Mouse (Mus musculus) CD4-positive helper T cell, adult 2 months (primary cell): ENCODE data around the gene Unc45a.

ENCODE experiments used
- DNase-seq: peaks from one replicate; pipeline ENCODE4 v3.0.0-alpha.2; 2012; ENCODE audit warnings: low read depth, missing footprints, low spot score

The Unc45a gene

GRCm38 (mm10) chr7:80368009-80368408, 27.2 kb upstream of the Unc45a start:
- DNase-seq = no peak

- no peak for DNase-seq
Measured at GRCm38 (mm10) chr7:80367232-80367631, 26.4 kb upstream of the Unc45a start.

DNA sequence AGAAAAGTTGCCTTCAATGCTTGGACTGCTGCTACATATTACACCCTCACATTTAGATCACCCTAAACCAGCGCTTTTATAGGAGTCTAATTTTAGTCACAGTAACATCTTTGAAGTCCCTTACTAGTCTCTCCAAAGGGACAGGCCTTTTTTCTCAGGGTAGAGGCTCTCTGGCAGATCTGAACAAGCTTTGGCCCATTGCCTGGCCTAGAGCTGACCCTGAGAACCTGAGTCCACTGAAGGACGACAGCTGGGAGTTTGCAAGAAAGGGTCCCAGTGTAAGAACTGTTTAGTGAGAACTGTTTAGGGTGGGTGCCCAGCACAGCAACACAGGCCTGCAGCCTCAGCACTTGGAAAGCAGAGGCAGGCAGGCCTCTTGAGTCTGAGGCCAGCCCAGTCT, 25.0 kb upstream of the Unc45a start:
- no peak for DNase-seq

GRCm38 (mm10) chr7:80360435-80360834, 19.6 kb upstream of the Unc45a start:
- no peak for DNase-seq

GRCm38 (mm10) chr7:80358039-80358438, 17.2 kb upstream of the Unc45a start:
- DNase-seq = no peak

DNA sequence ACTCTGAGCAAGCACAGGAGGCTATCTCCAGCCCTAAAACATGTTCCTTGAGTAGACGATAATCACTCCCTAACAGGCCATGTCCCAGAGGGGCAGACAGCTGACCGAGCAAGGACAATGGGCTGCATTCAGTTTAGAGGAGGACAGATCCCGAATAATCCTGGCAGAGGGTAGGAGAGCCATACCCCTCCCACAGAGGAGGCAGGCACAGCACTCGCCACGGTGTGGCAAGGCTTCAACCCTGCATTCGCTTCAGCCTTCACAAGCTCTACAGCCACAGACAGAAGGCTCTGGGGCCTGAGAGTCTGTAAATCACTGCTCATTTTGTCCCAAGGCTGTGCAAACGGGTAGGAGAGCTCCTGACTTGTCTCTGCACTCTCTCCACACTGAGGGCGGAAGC, 16.4 kb upstream of the Unc45a start:
- no peak for DNase-seq

DNA sequence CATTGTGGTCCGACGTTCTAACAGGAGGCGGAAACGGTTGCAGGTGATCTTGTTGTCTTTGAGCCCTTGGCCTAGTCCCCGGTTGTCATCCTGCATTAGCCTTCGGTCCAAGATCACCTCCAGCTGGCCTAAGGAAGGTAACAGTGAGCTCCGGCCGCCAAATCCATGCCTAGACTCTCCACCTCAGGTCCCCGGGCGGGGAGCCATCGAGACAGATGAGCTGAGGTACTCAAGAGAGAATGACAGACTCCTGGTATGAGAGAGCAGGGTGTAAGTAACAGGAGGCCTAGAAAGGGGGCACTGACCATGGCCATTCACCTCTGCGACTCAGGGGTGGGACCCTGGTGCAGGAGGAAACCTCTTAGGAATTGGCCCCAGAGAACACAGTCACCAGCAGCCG, 15.5 kb upstream of the Unc45a start:
- DNase-seq = no peak

DNA sequence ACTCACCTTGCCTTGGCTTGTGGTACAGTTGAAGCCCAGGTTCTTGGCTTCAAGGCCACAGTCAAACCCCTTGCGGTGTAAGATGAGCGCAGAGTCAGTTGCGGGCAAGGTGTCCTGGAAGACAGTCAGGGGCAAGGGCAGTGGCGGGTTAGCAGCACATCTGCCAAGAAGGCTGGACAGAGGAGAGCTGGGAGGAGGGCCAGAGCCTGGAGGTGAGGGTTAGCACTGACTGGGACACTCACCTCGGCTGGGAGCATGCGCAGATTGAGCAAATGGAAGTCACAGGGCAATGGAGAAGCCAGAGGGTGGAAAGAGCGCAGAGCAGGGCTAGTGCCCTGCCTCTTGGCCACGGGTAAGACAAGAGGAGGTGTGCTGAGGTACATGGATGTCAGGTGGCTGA, 12.1 kb upstream of the Unc45a start:
- DNase-seq = no peak

GRCm38 (mm10) chr7:80350808-80351207, 10.0 kb upstream of the Unc45a start:
- DNase-seq = no peak

DNA sequence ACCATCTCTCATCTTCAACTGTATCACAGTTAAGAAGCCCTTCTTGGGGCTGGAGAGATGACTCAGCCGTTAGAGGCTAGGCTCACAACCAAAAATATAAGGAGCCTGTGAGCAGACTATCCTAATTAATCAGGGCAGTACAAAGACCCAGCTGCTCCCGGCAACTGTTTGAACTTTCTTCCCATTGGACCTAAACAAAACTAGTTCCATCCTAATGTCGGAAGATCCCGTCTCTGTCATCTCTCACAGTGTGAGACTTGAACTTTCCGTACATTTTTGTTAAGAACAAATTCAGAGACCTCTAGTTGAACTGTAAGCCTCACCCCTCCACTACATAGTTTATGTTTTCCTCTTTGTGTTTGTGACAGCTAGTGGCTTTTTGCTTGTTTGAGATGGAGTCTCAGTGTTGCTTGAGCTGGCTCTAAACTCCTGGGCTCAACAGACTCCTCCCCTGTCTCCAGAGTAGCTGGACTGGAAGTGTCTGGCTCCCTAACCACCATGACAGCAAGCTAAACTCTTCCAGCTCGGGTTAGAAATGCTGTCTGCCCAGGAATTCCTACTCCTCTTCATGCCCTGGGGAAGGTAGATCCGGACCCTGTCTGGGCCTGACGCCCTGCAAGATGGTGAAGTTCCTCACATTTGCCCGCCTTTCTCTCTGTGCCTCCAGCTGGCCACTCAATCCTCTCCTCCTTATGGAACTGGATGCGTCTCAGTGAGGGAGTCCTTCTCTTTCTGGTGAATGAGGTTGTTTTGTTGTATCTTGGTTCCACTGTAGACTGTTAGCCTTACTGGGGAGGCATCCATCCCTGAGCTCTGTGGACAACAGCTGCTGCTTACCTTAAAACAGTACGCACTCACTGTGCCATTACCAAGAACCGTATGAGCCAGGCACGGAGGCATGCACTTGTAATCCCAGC, 7.1 kb upstream of the Unc45a start:
- no peak for DNase-seq

- no peak for DNase-seq
Measured at GRCm38 (mm10) chr7:80346830-80347229, 6.0 kb upstream of the Unc45a start.

DNA sequence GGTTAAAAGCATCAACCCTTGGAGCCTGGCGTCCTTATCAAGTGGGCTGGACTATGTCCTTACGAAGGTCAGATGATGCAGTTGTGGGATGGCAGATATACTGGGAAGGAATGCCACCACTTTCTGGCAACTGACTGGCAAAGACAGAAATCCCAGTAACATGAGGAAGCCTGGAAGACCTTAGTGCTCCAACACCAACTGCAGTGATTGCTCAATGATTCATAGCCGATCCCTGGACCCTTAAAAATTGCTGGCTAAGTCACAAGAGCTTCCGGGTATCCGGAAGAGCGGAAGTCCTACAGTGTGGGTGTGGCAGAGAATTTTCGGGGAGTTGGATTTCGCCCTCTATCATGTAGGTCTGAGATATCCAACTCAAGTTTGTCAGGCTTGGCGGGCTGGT, 5.4 kb upstream of the Unc45a start:
- DNase-seq = no peak

DNA sequence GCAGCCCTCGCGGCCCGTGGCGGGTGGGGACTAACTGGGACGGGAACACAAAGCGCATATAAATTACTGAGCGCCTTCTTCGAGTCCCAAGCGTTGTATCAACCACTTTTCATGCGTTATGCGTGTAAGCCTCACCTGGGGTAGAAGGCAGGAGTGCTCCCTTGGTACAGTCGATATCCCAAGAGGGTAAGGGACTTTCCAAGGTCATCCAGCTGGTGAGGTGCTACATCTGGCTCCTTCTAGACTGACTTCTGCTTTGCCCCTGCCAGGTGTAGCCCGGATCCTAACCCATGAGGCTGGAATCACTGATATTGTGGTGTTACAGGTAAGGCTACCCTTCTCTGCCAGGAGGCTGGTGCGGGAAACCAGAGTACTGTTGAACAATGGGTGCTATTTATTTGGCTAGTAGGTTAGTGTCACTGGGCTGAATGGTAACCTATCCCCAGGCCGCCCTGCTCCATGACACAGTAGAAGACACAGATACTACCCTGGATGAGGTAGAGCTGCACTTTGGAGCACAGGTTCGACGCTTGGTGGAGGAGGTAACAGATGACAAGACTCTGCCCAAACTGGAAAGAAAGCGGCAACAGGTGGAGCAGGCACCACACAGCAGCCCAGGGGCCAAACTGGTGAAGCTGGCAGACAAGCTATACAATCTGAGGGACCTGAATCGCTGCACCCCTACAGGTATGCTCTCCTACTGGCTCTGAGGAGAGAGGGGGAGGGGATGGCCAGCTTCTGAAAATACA, 2.6 kb upstream of the Unc45a start:
- no peak for DNase-seq

- peak; percentile 96 for DNase-seq
Measured at GRCm38 (mm10) chr7:80342858-80343257, 2.1 kb upstream of the Unc45a start, which contains the start of gene Hddc3. Hddc3 (plus strand) TSS chr7:80343104.

DNA sequence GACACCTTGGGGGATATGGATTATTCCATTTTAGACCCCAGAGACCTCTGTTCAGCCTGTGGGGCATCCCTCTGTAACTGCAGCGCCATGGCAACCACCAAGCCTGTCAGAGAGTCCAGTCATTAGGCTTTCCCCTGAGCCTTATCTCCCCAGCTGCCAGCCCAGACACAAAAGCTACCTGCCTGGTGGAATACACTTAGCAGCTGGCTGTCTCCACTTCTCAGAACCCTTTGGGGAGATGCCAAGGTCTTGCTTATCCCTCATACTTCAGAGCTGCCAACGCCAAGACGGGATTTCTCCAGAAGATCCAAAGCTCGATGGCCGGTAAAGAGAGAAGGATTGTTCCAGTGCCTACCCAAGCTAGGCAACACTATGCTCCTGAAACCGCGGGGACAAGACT, 988 bp upstream of the Unc45a start:
- no peak for DNase-seq

DNA sequence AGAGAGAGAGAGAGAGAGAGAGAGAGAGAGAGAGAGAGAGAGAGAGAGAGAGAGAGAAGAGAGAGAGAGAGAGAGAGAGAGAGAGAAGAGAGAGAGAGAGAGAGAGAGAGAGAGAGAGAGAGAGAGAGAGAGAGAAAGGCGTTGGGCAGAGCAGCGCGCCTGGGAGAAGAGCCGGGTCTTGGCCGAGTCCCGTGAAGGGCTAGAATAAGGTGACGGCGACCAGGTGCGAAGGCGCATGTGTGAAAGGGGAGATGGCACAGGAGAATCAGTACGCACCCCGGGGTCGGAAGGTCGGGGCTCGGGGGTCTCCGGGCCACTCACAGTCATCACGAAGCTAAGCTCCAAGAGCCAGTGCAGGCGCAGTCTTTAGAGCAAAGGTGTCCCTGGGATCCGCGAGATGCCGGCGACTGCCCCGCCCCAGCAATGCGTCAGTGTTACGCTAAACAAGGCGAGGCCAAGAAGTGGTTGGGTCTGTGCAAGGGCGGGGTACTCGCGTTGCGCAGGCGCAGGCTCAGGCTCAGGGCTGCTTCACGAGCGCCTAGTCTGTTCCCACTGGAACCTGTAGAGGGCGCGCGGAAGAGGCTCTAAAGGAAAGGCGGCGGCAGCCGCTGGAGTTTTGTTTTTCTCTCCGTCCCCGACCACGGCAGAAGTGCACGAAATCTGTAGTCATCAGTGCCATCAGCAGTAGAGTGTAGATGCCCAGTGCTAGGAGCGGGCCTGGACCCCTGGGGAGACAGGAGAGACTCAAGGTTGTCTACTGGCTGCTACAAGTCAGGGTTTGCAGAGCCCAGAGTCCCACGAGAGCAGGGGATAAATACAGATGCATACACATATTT, 794 bp downstream of the Unc45a start:
- peak; percentile 98 for DNase-seq

DNA sequence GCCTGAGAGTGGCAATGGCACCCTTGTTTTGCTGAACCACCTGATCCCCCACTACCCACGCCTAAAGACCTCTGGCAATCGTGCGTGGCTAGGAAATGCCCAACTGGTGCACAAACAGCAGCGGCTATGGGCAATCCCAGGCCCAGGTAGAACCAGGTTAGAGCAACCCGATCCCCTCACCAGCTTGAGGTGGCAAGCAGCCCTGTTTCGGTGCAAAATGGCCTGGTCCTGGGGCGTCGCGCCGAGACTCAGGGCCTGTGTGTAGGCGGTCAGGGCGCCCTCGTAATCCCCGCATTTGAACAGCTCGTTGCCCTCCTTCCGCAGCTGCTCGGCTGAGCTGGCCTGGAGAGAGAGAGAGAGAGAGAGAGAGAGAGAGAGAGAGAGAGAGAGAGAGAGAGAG, 1.4 kb downstream of the Unc45a start:
- DNase-seq = peak; percentile 67

DNA sequence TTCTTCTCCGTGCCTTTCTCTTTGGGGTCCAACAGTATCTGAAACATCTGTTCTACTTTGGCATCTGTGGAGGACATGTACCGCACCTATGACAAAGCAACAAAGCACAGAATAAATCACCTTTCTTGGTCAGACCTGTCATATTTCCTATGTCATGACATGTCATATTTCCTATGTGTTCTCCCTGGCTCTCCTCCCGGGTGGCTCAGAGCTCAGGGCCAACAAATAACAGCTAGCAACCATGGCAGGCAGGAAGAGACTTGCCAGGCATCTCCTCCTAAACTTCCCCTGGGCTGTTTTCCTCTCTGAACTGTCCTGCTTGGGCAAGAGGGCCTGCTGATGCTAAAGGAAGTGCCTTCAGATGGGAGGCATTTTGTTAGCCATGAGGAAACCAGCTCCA, 3.9 kb downstream of the Unc45a start:
- DNase-seq = no peak

DNA sequence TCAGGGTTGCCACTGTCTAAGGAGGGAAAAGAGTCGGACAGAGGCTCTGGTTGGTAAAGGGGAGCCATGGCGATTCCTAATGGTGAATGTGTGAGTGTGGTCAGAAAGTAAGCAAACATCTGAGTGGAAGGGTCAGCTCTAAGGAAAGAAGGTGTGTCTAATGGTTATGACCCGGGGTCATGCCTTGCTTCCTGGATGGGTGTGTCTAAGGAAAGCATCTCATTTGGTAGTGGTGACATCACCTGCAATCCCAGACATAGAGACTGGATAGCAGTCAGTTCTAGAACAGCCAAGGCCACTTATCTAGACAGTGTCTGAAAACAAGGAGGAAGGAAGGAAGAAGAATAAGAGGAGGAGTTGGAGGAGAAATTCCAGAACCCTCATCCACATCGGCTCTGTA, 6.0 kb downstream of the Unc45a start:
- DNase-seq = no peak

DNA sequence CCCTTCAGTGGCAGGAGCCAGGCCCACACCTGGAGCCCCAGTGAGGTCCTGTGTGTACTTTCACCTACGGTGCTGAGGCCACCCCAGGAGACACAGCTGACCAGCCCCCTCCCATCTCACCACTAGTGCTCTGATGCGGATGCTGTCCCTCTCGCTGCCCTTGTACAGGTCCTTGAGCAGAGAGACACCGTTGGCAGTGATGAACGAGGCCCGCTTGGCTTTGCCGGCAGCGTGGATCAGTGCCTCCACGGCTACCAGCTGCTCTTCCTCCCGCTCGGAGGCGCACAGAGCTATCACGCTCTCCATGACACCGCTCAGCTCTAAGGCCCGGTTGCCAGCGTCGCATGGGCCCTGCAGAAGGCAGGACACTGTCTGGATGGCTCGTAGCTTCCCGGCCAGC, 9.4 kb downstream of the Unc45a start:
- DNase-seq = no peak

DNA sequence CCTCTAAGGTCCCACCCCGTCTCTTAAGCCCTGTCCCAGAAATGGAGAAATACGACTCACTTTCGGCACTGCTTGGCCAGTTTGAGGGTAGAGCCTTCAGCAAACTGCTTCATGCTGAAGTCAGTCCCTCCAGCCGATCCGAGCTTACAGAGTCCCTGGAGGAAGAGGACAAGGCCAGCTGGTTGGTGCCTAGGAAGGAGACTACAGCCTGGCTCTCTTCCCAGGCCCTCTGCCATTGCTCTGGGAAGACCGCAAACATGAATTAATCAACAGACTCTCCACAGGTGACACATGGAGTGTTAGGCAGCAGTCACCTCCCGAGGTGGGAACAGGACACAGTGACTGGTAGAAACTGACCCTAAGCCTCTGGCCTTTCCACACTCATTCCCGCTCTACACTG, 10.5 kb downstream of the Unc45a start:
- no peak for DNase-seq

GRCm38 (mm10) chr7:80326076-80326475, 14.7 kb downstream of the Unc45a start:
- no peak for DNase-seq
